ENCODE assay signal across 1 mouse cellular context in genomic region chr17:23549441-23549840, GRCm38 (mm10).
TF ChIP-seq lines count a peak whose summit lies in the region.

No protein-coding gene starts in this region.

TF ChIP-seq in MEL, 35 proteins besides CTCF, POLR2A, EP300 and RAD21:
- no peak for TF ChIP-seq MYC (IDR thresholded peaks at IDR 0.05; ENCODE audit: low read depth, low read length)
- no peak for TF ChIP-seq CHD2 (IDR thresholded peaks at IDR 0.05; ENCODE audit: low read length)
